Mouse (Mus musculus) heart, adult 2 months (tissue): Measurements from ENCODE around the gene Myo10. TPM values are rescaled to one million over a fixed set of nuclear protein-coding genes. Genes with fewer than 3 reads are reported as not detected.

Source experiments
- DNase-seq, 2 experiments: peaks; one replicate each; pipeline ENCODE4 v3.0.0; 2021
- H3K27ac ChIP-seq: fragments of 200-600 bp; 2 replicates; pipeline ENCODE4 v1.8.1; 2022
- H3K27me3 ChIP-seq: fragments of 200-500 bp; 2 replicates; pipeline ENCODE4 v1.6.1; 2012; ENCODE audit warnings: mild to moderate bottlenecking, low read length, inconsistent platforms, mixed read lengths; ENCODE audit not compliant: control insufficient read depth, insufficient read depth
- H3K36me3 ChIP-seq: fragments of 200-500 bp; 2 replicates; pipeline ENCODE4 v1.6.1; 2012; ENCODE audit warnings: low read length, inconsistent platforms; ENCODE audit not compliant: control insufficient read depth, insufficient read depth
- H3K4me1 ChIP-seq: fragments of 200-500 bp; 2 replicates; pipeline ENCODE4 v1.6.1; 2011; ENCODE audit warnings: low read length; ENCODE audit not compliant: control insufficient read depth, insufficient read depth
- H3K4me3 ChIP-seq: fragments of 200-600 bp; 2 replicates; pipeline ENCODE4 v1.8.1; 2022
- H3K79me2 ChIP-seq: fragments of 200-500 bp; replicated peaks from 2 replicates; pipeline ENCODE4 v1.6.1; 2012; ENCODE audit warnings: mild to moderate bottlenecking, inconsistent platforms, low read length, moderate library complexity, mixed read lengths; ENCODE audit not compliant: control insufficient read depth, insufficient read depth
- H3K9ac ChIP-seq: fragments of 200-500 bp; 2 replicates; pipeline ENCODE4 v1.6.1; 2012; ENCODE audit warnings: low read depth, mild to moderate bottlenecking, control low read depth, inconsistent platforms, low read length, mixed read lengths
- CTCF ChIP-seq: fragments of 200-600 bp; IDR thresholded peaks from 2 replicates; pipeline ENCODE4 v1.8.1; 2022; ENCODE audit warnings: antibody characterized with exemption, mild to moderate bottlenecking, moderate library complexity
- EP300 ChIP-seq: fragments of 200-500 bp; IDR thresholded peaks from 2 replicates; pipeline ENCODE4 v1.6.1; 2011; ENCODE audit warnings: low read depth, low read length, control low read depth; ENCODE audit not compliant: insufficient read depth
- POLR2A ChIP-seq: fragments of 200-500 bp; IDR thresholded peaks from 2 replicates; pipeline ENCODE4 v1.6.1; 2011; ENCODE audit warnings: mild to moderate bottlenecking, low read depth, low read length, control low read depth; ENCODE audit not compliant: insufficient read depth
- WGBS: fragments of 180-500 bp; shearing (Covaris S2); methylation state at CpG from one replicate; pipeline ENCODE4 v1.1.7; 2018; 5-methylcytosine and 5-hydroxymethylcytosine counted together
- intact Hi-C: fragments of 180-260 bp; cut with DNase I; formaldehyde crosslinking; loops from one replicate; pipeline ENCODE4 v1.15.1; 2025
- polyA plus RNA-seq: library from polyadenylated mRNA; depleted of rRNA; stranded (reverse); fragments of >200 nt; gene quantifications from 2 replicates; pipeline ENCODE4 v1.2.3, GENCODE M21; 2012
- total RNA-seq, 2 experiments: library from RNA; stranded (reverse); gene quantifications; 2 replicates each; pipeline ENCODE4 v1.2.3; 2021

The Myo10 gene
- total and polyA plus RNA-seq, 3 experiments, result 26.6 to 67.9 (median 63.7) TPM

DNA sequence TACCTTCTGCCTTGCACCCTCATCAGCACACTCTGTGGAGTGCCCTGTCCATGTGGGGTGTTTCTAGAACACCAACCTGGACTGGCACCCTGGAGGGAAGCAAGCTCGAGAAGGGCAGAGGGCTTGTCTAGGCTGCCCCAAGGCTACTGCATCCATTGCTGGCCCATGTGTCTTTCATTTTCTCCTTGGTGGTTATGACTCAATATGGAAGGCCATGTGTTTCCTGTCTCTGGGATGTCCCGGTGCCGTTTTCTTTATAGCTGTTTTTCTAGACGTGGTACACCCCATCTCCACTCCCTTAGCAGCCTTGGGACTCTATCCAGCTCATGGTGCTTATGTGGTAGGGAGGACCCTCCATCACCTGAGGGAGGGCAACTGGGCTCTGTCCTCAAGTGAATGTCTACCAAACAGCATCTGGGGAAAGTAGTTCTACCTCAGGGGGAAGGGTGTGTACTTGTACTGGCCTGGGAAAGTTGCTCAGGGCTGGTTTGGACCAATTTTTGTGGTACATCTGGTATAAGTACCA lies 76.8 kb downstream of the Myo10 start:
- H3K27me3 ChIP-seq, result no peaks in the 10 kb centered on the region
- TF ChIP-seq POLR2A (no peak), EP300 (no peak), CTCF (no peak)
- DNase-seq, result no peak
- H3K27ac ChIP-seq, result no peak overlapping the region
- H3K4me1 ChIP-seq, result peaks cover 3% of the 10 kb centered on the region; the same call in 1 of the 2 replicates
- H3K9ac ChIP-seq, result no peak overlapping the region
- H3K4me3 ChIP-seq, result no peak overlapping the region
- 37% methylated on average over 4 of the region's 4 CpGs for WGBS
- intact Hi-C loops, result no loop called here
- peaks cover 4% of the 10 kb centered on the region for H3K79me2 ChIP-seq
- H3K36me3 ChIP-seq, result peaks cover 3% of the 10 kb centered on the region; the same call in 1 of the 2 replicates

- WGBS, result 98% methylated on average over 5 of the region's 5 CpGs
- H3K27ac ChIP-seq, result no peak overlapping the region
Measured at GRCm38 (mm10) chr15:25702602-25703001, 80.3 kb downstream of the Myo10 start.

DNA sequence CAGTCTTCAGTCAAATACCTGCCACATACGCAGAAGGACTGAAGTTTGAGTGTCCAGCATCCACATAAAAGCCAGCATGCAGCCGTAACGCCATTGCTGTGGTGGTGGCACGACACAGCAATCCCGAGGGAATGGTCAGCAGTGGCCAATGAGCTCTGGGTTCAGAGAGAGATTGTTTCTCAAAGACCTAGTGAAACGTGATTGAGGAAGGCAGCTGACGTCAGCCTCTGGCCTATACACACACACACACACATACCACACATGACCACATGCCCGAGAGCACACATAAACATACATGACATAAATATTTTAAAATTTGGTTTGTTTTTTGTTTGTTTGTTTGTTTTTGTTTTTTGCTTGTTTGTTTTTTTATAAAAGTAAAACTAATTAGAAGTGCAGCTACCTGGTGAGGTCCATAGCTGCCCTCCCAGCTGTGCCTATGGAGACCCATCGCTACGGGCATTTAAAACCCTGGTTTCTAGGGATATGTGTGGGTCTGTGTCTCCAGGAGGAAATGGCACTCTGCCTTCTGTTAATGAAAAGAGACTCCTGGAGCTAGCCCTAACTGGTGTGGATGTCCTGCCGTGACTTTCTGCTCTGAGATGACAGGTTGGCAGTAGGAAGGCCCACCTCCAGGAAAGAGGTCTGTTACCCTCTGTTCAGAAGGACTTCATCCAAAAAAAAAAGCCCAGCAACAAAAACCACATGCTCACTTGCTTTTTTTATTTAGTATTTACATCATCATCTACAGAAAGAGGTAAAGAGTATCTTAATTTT lies 82.7 kb downstream of the Myo10 start:
- Histone ChIP-seq H3K79me2 (peaks cover 2% of the 10 kb centered on the region), H3K27me3 (no peaks in the 10 kb centered on the region), H3K4me1 (peaks cover 1% of the 10 kb centered on the region), H3K4me3 (no peak overlapping the region), H3K27ac (no peak overlapping the region), H3K36me3 (peaks cover 6% of the 10 kb centered on the region), H3K9ac (no peak overlapping the region)
- TF ChIP-seq POLR2A, result no peak
- TF ChIP-seq EP300, result no peak
- no peak for TF ChIP-seq CTCF
- WGBS, result 72% methylated on average over 11 of the region's 11 CpGs
- no peak for DNase-seq
- intact Hi-C loops, result no loop called here

More at GRCm38 (mm10) chr15:25702602-25703001, 80.3 kb downstream of the Myo10 start:
- intact Hi-C loops, result no loop called here
- peaks cover 2% of the 10 kb centered on the region for H3K79me2 ChIP-seq
- H3K4me3 ChIP-seq, result no peak overlapping the region
- H3K4me1 ChIP-seq, result peaks cover 1% of the 10 kb centered on the region
- H3K36me3 ChIP-seq, result peaks cover 6% of the 10 kb centered on the region
- TF ChIP-seq CTCF, result no peak
- no peak for TF ChIP-seq POLR2A
- TF ChIP-seq EP300, result no peak
- no peak for DNase-seq
- no peak overlapping the region for H3K9ac ChIP-seq
- H3K27me3 ChIP-seq, result no peaks in the 10 kb centered on the region

- Histone ChIP-seq H3K4me1 (peaks cover 1% of the 10 kb centered on the region), H3K36me3 (peaks cover 6% of the 10 kb centered on the region), H3K9ac (no peak overlapping the region), H3K27me3 (no peaks in the 10 kb centered on the region), H3K4me3 (no peak overlapping the region), H3K79me2 (peaks cover 2% of the 10 kb centered on the region), H3K27ac (no peak overlapping the region)
- intact Hi-C loops, result no loop called here
- no peak for DNase-seq
- 91% methylated on average over 19 of the region's 19 CpGs for WGBS
- TF ChIP-seq CTCF (no peak), EP300 (no peak), POLR2A (no peak)
Measured at GRCm38 (mm10) chr15:25706874-25707554, 84.7 kb downstream of the Myo10 start.

DNA sequence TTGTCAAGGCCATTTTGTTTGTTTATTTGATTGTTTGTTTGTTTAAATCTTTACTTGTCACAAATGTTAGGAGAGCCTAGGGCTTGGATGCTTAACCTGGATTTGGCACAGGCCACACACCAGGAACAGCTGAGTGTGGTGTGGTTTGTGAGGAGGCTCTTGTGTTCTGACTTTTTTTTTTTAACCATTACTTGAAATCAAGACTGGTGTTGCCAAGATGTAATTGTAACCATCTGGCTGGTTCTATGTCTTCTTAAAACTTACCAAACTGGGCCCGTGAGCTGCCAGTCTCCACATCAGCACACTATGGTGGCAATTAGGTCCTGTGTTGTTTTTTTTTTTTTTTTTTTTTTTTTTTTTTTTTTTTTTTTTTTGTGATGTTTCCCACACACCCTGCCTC lies 85.6 kb downstream of the Myo10 start:
- H3K27me3 ChIP-seq, result no peaks in the 10 kb centered on the region
- no peak for DNase-seq
- no peak overlapping the region for H3K9ac ChIP-seq
- 74% methylated on average over 1 of the region's 1 CpGs for WGBS
- H3K79me2 ChIP-seq, result peaks cover 2% of the 10 kb centered on the region
- H3K4me1 ChIP-seq, result peaks cover 1% of the 10 kb centered on the region
- H3K36me3 ChIP-seq, result peaks cover 4% of the 10 kb centered on the region
- H3K4me3 ChIP-seq, result no peak overlapping the region
- no peak for TF ChIP-seq POLR2A
- no peak for TF ChIP-seq CTCF
- no peak for TF ChIP-seq EP300
- H3K27ac ChIP-seq, result no peak overlapping the region
- intact Hi-C loops, result no loop called here
